Mouse (Mus musculus) G1E (cell line): Measurements from ENCODE around the gene Abl1. TPM values are rescaled to one million over a fixed set of nuclear protein-coding genes. Genes with fewer than 3 reads are reported as not detected.

ENCODE experiments used
- ATAC-seq: 2 replicates; pipeline ENCODE4 v1.8.0; 2016; ENCODE audit warnings: mild to moderate bottlenecking; ENCODE audit not compliant: insufficient number of reproducible peaks, poor library complexity, low FRiP score, severe bottlenecking; ENCODE audit errors: extremely low read depth
- DNase-seq: peaks from one replicate; pipeline ENCODE4 v3.0.0; 2012; ENCODE audit warnings: low spot score
- H3K27me3 ChIP-seq: 2 replicates; pipeline ENCODE4 v1.6.1; 2012; ENCODE audit warnings: mild to moderate bottlenecking, low read length, inconsistent platforms; ENCODE audit not compliant: insufficient read depth
- H3K36me3 ChIP-seq: replicated peaks from 2 replicates; pipeline ENCODE3; 2012; ENCODE audit warnings: mild to moderate bottlenecking, inconsistent platforms
- H3K4me1 ChIP-seq: 2 replicates; pipeline ENCODE4 v1.6.1; 2012; ENCODE audit warnings: low read depth, low read length, inconsistent platforms, mixed read lengths; ENCODE audit not compliant: insufficient read depth
- H3K4me3 ChIP-seq: 2 replicates; pipeline ENCODE4 v1.5.1; 2012; ENCODE audit warnings: low read depth, mild to moderate bottlenecking, inconsistent platforms, low read length, moderate library complexity, mixed read lengths
- H3K9me3 ChIP-seq: replicated peaks from 2 replicates; pipeline ENCODE4 v1.6.1; 2012; ENCODE audit warnings: inconsistent platforms
- CTCF ChIP-seq: IDR thresholded peaks from 2 replicates; pipeline ENCODE4 v1.5.1; 2012; ENCODE audit warnings: low read depth, low read length, inconsistent platforms, mixed read lengths
- GATA1 ChIP-seq: IDR thresholded peaks from 2 replicates; pipeline ENCODE4 v1.6.1; 2012; ENCODE audit warnings: borderline replicate concordance, low read length, inconsistent platforms, mixed read lengths
- GATA2 ChIP-seq: IDR thresholded peaks from 2 replicates; pipeline ENCODE4 v1.6.1; 2012; ENCODE audit warnings: low read depth, low read length, inconsistent platforms, borderline replicate concordance
- POLR2AphosphoS5 ChIP-seq: IDR thresholded peaks from 2 replicates; pipeline ENCODE4 v1.6.1; 2012; ENCODE audit warnings: low read depth, low read length, inconsistent platforms; ENCODE audit not compliant: insufficient replicate concordance
- TAL1 ChIP-seq: conservative IDR thresholded peaks from 2 replicates; pipeline ENCODE4 v1.6.1; 2012; ENCODE audit warnings: low read depth, low read length, inconsistent platforms, mixed read lengths
- polyA plus RNA-seq: library from polyadenylated mRNA; stranded (reverse); fragments of >175 nt; gene quantifications from 2 replicates; pipeline ENCODE4 v1.2.3, GENCODE M21; 2012
- total RNA-seq, 2 experiments: library from RNA; stranded (forward) in 1 of 2; stranded (reverse) in 1 of 2; fragments of 200-1000 nt in 1 of 2; fragments of >200 nt in 1 of 2; fragmentation: Nextera tagmentation in 1 of 2; gene quantifications; 2 replicates each; pipeline ENCODE4 v1.2.3; 2014 to 2017

Gene Abl1
- total and polyA plus RNA-seq, 3 experiments = 22.3 to 66.4 (median 58.4) TPM

DNA sequence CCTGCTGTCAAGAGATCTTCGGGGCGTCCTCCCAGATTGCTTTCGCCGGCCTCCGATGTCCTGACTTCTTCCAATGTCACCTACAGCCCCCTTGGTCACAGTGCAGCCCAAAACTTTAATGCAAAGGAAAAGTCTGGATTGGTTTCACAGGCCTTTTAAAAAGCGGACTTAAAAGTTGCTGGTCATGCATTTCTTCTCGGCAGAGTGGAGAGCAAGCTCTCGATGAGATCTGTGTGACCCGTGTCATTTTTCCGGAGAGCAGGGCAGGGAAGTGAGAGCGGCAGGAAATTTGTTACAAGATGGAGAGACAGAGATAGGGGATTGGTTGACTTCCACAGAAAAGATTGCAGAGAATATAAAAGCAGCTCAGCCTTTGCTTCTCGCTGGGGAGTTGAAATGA lies 869 bp downstream of the Abl1 start:
- Histone ChIP-seq H3K4me3 (peak overlapping the region; percentile 92), H3K4me1 (peaks cover 27% of the 10 kb centered on the region), H3K9me3 (no peaks in the 10 kb centered on the region), H3K36me3 (peaks cover 28% of the 10 kb centered on the region), H3K27me3 (no peaks in the 10 kb centered on the region)
- no peak for ATAC-seq
- TF ChIP-seq TAL1 = no peak
- TF ChIP-seq CTCF = no peak
- no peak for TF ChIP-seq POLR2AphosphoS5
- TF ChIP-seq GATA2 = no peak
- no peak for TF ChIP-seq GATA1
- peak; percentile 17 for DNase-seq

DNA sequence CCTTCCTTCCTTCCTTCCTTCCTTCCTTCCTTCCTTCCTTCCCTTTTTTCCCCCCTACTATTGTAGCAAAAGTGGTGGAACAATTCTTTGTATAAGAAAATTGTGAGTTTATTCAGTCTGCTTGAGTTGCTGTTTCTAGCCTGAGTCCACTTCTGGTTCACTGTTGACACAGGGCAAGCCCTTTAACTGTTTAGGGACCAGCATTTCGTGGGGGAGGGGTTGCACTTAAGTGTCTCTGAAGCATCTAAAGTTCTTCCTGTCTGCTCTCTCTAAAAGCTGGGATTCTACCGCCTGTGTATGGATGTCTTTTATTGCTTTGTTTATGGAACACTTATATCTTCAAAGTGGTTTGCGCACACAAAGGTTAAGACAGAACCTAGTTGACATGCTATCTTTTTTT lies 1.9 kb downstream of the Abl1 start:
- Histone ChIP-seq H3K4me3 (peak overlapping the region; percentile 92; the same call in 1 of the 2 replicates), H3K27me3 (no peaks in the 10 kb centered on the region), H3K4me1 (peaks cover 27% of the 10 kb centered on the region), H3K36me3 (peaks cover 38% of the 10 kb centered on the region), H3K9me3 (no peaks in the 10 kb centered on the region)
- DNase-seq = no peak
- no peak for ATAC-seq
- TF ChIP-seq POLR2AphosphoS5 (no peak), TAL1 (no peak), GATA2 (no peak), CTCF (no peak), GATA1 (no peak)

DNA sequence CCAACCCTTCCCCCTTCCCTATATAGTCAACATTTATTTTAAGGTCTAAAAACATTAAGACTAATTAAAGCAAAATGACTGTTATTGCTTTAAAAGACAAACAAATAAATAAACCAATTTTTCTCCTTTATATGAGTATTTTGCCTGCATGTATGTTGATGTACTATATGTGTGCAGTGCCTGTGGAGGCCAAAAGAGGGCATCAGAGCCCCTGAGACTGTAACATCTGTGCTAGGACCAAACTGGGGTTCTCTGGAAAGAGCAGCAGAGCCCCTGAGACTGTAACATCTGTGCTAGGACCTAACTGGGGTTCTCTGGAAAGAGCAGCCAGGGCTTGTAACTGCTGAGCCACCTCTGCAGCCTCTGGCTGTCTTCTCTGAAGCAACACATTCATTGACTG lies 10.0 kb downstream of the Abl1 start:
- Histone ChIP-seq H3K36me3 (peaks cover 63% of the 10 kb centered on the region), H3K9me3 (no peaks in the 10 kb centered on the region), H3K4me3 (no peak overlapping the region), H3K27me3 (no peaks in the 10 kb centered on the region), H3K4me1 (peaks cover 8% of the 10 kb centered on the region)
- DNase-seq (no peak), ATAC-seq (no peak)
- TF ChIP-seq GATA1 = no peak

DNA sequence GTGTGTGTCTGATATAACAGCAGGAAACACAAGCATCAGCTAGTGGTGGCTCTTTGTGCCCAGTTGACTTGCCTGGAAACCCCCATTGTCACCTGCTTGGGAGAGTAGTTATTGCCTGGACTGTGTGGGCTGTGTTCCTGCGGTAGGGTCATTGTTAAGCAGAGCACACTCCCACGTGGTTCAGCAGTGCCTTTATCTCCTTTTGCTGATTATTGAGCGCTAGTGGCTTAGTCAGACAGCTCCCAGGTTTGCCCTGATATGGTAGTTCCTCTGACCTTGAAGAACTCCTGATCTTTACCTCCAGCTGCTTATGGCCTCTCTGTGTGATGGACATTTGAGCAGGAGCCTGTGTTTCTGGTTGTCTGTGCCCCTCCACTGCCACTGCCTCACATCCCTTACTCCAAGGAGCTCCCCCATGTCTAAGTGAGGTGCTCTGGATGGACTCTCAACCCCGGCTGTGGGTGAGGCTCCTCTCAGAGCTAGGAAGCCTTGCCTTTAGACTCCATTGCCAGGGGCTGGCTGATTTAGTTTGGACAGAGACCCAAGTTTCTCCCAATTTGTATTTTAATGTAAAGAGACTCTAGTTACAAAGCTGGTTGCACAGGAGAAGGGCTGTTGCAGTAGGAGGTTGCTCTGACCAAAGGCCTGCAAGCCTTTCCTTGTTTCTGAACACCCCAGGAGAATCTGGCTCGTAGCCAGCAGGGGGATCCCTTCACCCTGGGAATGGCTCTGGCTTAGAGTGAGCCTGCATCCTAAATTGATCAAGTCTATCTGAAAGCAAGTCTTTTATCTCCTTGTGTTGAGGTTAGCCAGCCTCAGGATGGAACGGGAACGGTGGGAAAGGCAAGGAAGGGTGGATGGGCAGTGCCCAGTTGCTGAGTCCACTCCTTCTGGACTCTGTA lies 12.6 kb downstream of the Abl1 start:
- no peak for DNase-seq
- no peak overlapping the region for H3K4me3 ChIP-seq
- H3K4me1 ChIP-seq = peaks cover 8% of the 10 kb centered on the region
- no peaks in the 10 kb centered on the region for H3K27me3 ChIP-seq
- TF ChIP-seq TAL1 (no peak), GATA1 (no peak), POLR2AphosphoS5 (no peak), CTCF (no peak), GATA2 (no peak)
- peaks cover 67% of the 10 kb centered on the region for H3K36me3 ChIP-seq
- H3K9me3 ChIP-seq = no peaks in the 10 kb centered on the region
- ATAC-seq = no peak

DNA sequence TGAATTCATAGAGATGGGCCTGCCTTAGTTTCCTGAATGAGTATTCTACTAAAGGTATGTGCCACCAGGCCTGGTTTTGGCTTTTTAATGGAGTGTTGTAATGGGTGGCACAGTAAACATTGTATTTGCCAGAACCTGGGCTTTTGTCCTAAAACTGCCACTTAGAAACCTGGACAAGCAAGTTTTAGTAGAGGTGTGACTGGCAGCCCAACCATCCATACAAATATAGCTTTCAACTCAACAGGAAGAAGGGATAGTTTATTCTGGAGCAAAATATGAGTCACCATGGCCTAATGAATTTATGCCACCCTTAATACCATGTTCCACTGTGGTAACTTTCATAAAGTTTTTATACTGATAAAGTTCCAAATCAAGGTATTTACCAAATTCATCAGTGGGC lies 15.1 kb downstream of the Abl1 start:
- Histone ChIP-seq H3K27me3 (no peaks in the 10 kb centered on the region), H3K4me3 (no peak overlapping the region), H3K9me3 (no peaks in the 10 kb centered on the region), H3K36me3 (peaks cover 65% of the 10 kb centered on the region), H3K4me1 (peaks cover 11% of the 10 kb centered on the region)
- DNase-seq (no peak), ATAC-seq (no peak)
- TF ChIP-seq TAL1 = no peak
- no peak for TF ChIP-seq CTCF
- TF ChIP-seq GATA1 = no peak
- TF ChIP-seq GATA2 = no peak
- TF ChIP-seq POLR2AphosphoS5 = no peak

DNA sequence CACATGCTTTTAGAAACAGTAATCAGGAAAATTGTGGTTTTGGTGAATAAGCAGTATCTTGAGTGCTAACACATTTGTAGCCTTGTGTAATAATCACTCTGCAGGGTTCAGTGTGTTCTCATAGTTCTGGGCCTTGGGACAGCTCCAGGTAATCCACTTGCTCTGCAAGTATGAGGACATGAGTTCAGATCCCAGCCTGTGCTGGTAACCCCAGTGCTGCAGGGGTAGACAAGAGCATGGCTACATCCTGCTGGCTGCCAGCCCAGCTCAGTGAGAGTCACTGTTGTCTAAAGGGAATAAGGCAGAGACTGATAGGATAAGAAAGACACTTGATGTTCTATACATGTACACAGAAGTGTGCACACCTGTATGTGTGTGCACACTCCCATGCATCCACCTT lies 17.7 kb downstream of the Abl1 start:
- ATAC-seq (no peak), DNase-seq (no peak)
- Histone ChIP-seq H3K27me3 (no peaks in the 10 kb centered on the region), H3K9me3 (no peaks in the 10 kb centered on the region), H3K36me3 (peaks cover 62% of the 10 kb centered on the region), H3K4me1 (peaks cover 2% of the 10 kb centered on the region; the same call in 1 of the 2 replicates), H3K4me3 (no peak overlapping the region)
- TF ChIP-seq GATA2 (no peak), CTCF (no peak), POLR2AphosphoS5 (no peak), GATA1 (no peak), TAL1 (no peak)
